Mouse (Mus musculus) cerebellum, adult 8-10 months (tissue): Measurements from ENCODE around the gene Slc5a6.

ENCODE experiments used
- DNase-seq: peaks from one replicate; pipeline ENCODE4 v3.0.0; 2022

Slc5a6 gene

DNA sequence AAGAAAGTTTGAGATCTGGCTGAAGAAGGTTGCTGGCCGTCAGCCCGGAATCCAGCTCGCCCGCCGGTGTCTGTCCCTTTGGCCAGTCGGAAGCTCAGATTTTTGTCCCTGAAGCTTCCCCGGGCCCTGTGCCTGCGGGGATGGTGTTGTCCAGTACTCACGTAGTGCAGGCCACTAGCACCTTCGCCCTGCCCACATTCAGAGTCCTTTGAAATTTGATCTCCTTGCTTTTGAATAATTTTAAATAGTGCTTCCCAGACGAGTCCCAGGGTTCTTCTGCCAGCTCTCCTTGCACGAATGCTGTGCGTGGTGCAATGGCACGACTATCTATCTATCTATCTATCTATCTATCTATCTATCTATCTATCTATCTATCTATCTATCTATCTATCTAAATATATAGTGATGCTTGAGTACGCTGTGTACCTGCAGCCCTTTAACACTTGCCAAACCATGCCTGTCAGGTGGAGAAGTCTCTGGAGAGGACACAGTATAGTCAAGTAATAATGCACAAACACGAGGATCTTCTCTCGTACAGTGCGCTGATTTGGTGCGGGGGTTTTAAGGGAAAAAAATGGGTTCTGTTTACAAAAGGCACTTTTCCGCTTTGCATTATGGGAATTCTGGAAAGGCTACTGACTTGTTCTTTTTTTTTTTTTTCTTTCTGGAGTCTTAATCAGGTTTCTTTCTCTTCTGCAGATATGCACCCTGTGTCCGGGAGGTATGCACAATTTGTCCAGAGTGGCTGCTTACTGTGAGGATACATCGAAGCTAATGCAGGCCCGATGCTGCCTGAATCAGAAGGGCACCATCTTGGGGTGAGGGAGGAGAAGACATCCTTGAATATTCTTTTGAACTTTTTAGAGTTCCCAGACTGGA is at the start of gene Slc5a6:
Gene Slc5a6, minus strand, starts transcription at position 162 of the 879 bp plus-strand sequence.
- DNase-seq = peak; percentile 43

DNA sequence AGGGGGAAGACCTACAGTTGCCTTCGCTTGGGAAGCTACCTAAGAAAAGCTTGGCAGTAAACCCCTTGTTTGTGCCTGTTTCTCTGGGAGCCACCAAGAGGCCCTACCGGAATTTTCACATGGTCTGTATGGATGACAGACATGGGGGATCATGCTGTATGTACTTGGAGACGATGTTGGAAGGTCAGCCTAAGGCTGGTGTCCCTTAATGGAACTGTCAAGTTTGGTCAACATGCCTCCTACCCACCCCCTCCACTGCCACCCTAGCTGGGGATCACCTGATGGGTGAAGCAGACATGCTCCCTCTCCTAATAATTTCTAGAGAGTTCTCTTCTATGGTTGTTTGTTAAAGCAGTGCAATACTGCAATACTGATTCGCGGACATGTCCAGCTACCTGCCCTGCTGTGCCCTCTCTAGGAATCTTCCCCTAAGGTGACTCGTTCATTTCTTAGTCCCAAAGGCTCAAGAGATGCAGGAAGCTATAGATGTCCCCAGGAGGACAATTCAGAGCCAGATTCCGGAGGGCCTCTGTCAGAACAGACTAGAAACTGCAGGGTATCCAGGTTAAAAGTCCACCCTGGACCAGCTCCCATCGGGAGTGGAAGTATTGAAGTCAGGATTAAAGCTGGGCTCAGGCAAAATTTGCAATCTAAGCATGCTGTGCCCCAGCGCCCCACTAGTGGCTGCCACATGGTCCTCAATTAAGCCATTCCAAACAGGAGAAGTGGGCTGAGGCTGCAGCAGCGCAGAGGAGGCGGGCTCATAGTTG is 47.2 kb upstream of the Slc5a6 start:
- DNase-seq = no peak

DNA sequence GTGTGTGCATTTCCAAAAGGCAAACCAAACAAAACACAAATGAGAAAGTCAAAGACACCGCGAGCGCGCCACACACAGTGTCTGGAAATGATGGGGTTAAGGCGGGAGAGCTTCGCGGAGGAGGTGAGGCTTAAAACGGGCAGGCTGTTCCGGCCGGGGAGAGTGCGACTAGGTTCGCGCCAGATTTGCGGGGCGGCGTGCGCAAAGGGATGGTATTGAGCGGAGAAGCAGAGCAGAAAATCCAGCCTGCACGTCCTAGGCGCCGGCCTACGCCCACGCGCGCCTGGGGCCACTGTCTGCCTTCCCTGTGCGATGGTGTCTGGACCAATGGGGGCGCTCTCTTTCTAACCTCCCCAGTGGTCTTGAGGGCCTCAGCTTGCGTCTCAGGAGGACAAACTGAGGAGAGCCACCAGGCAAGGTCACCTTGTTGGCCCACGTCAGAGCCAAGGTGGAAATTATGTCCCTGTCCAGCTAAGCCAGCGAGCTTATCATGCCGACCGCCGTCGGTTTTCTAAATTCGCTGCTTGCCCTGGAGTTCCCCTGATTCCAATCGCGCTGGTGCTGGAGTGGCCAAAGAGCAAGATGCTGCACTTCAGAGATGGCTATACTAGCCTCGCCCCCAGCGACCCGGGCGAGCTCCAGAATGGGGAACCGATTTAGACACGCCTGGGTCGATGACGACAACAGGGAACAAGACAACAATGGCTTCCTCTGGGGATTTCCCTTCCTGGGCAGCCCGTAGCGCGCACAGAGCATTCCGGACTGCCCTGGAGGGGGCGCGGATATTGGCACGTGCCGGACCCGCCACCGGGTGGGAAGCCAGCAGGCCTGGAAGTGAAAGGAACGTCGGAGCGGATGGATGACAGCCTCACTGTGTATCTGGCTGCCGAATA is 46.3 kb upstream of the Slc5a6 start:
- DNase-seq = no peak

DNA sequence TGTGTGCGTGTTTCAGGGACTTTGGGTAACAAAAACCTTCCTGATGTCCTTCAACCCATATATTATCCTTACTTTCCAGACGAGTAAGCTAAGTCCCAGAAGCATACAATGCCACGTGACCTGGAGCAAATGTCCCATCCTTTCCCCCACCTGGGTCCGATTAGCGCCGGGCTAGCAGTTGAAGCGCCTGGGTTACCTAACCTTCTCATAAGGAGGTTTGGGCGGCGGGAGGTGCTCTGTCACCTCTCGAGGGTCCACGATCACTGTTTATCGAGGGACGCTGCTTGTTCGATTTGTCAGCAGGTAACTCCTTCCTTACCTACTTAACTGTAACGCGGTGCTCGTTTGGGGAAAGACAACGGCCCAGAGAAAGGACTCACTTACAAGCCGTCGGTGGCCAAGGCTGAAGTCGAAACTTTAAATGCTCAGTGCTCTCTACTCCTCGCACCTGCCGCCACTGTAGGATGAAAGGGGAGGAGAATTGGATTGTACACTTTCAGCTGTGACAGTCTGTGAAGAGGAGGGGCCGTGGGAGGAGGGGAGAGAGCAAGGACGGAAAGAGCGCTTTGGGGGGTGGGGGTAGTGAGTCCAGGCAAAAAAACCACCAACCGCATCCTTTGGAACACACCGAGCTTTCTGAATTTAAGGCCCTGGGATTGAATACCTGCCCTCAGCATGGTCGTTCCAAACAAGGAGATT is 45.5 kb upstream of the Slc5a6 start:
- no peak for DNase-seq

DNA sequence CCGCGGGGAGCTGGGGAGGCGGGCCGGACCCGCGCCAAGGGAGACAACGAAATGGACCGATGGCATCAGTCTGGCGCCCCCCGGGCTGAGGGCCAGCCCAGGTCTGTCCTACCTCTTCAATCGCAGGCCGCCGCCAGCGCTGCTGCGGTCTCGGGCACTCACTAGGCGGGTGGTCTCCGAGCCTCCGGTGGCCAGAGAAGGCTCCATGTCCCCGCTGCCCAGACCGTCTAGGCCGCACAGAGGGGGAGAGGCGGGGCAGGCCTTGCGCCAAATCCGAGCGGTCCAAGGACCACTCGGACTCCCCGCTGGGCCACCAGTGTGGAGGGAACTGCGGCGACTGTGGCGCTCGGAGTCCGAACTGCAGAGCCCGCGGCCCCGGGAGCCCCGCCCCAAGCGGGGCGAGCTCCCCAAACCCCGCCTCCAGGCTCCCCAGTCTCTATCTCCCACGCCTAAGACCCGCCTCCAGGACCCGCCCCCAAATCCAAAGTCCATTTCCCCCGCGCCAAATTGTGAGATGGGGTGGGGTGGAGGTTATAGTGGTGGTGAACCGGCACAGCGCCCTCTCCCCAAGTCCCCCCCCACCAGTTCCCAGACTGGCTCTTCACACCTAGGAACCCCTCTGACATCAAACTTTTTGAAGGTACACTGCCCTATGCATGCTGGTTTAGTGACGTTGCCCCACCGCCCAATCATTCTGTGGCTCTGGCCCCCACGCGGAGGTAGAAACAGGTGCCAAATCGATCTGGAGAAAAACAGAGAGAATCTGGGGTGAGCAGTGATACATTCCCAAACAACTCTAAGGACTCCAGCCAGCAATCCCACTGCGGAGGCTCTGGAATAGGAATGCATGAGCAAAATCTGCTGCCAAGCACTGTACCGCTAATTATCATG is 44.7 kb upstream of the Slc5a6 start:
- DNase-seq = no peak

DNA sequence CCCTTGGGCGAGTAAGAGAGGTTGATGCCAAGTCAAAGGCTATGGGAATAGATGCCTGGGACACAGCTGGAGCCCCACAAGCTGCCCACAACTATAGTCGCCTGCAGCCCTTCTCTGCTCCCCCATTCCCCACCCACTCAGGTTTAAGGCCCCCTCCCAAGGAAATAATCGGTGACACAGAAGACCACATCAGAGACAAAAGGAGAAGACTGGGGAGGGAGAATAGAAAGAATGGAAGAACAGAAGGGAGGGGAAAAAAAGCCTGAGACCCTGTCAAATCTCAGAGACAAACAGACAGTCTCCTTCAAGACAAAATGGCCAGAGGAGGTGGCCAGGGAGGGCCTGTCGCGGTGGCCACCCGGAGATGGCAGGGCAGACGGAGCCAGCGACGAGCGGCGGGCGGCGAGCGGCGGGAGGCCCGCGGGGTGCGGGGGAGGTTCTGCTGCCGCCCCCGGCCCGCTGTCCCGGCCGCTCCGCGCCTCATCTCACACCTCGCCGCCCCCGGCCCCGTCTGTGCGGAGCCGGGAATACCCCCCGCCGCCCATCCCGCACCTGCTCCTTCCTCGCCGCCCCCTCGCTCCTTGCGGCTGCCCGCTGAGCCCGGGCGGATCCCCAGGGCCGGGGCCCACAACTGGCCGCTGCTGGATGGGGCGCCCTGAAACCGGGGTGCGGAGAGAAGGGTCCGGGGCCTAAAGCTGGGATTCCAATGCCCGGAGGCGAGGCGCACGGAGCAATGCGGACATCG is 43.7 kb upstream of the Slc5a6 start:
- DNase-seq = no peak

DNA sequence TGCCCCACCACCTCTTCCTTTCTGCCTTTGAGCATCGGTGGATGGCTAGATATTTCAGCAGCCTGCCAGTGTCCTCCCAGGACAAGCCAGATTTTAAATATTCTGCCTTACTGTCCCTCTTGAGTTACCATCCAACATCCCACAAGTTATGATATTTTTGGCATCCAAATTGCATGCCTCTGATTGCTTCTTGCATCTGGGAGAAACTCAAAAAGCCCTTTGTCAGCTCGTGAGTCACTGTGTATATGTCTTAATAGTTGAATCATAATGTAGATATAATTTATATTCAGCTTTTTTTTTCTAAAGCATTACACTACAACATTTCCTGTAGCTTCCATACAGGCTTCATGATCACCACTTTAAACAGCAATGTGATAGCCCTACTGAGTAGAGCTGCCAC is 38.4 kb upstream of the Slc5a6 start:
- no peak for DNase-seq

DNA sequence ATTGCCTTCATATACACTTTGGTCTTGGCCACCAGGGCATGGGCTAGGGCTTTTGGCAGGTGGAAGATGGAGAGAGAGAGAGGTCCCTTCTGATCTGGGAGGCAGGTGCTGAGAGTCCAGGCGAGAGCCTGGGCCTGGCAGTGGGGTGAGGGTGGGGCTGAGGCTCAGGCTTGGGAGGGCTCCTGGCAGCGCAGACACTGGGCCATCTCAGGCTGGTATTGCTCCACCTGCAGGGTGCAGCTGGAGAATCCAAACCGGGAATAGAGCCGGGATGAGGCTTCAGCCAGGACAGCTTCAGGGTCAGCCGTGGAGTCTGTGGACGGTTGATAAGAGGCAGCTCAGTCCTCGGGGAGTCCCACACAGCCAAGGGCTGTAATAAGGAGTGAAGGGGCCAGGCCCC is 37.9 kb upstream of the Slc5a6 start:
- DNase-seq = no peak

DNA sequence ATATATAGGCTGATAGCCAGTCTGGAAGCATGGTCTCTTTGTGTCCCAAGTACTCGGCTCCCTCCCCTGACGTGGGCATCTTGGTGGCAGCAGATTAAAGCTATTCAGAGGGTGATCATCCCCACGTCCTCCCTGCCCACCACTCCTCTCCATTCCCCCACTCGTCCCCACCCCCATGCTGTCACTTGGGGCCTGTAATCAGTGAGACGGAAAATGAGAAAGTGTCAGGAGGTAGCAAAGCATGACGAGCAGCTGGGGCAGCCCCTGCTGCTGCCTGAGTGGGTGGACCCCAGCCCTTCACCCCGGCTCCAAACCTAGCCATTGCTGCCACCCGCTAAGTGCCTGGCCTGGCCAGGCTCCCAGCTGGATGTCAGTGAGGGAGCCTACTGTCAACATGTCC is 35.2 kb upstream of the Slc5a6 start:
- no peak for DNase-seq

DNA sequence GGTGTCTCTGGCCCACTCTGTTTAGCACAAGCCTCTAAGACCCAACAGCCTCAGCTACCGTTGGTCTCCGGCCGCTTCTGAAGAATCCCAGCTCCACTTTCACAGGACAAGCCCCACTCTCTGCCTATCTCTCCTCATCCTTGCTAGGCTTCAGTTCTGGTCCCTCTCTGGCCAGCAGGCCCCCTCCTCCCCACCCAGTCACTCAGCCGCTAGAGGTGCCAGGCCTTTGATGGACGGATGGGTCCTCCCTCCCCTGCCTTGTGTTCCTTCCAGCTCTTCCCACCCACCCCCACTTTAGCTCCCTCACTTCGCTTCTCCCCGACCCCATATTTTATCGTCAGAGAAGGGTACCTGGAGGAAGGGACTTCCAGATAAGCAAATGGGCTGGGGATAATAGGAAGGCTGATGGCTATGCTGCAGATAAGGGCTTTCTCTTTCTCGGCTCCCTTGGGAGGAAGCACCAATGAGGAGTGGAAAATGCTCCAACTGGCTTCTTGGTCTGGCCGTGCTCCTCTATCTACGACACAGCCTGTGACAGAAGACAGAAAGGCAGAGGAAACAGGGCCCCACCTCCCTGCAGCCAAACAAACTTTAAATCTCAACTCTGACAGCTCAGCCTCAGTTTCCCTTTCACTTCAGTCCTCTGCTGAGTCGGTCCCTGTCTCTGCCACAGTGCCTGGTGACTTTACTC is 34.4 kb upstream of the Slc5a6 start:
- DNase-seq = no peak

DNA sequence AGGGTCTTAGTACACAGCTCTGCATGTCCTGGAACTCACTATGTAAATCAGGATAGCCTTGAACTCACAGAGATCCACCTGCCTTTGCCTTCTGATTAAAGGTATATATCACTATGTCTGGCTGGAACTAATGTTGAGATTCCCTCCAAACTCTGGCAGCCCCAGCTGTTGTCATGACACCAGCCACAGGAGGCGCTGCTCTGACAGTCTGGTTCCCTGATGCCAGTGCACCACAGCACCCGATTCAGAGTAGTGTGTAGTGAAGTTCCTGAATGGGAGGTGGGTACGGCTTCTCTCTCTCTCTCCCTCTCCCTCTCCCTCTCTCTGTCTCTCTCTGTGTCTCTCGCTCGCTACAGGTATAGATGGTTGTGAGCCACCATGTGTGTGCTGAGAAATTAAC is 33.6 kb upstream of the Slc5a6 start:
- no peak for DNase-seq

DNA sequence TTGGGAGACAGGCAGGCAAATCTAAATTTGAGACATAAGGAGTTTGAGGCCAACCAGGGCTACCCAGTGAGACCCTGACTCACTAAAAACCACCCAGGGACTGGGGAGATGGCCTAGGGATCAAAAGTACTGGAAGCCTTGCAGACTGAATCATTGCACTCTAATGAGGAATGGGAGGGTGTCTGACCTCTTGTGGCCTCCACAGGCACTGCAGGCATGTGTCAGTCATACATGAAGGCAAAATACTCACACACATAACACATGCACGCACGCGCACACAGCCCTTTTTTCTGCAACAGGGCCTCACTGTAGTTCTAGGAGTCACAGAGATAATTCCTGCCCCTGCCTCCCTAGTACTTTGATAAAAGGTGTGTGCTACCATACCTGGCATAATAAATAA is 32.7 kb upstream of the Slc5a6 start:
- DNase-seq = no peak

DNA sequence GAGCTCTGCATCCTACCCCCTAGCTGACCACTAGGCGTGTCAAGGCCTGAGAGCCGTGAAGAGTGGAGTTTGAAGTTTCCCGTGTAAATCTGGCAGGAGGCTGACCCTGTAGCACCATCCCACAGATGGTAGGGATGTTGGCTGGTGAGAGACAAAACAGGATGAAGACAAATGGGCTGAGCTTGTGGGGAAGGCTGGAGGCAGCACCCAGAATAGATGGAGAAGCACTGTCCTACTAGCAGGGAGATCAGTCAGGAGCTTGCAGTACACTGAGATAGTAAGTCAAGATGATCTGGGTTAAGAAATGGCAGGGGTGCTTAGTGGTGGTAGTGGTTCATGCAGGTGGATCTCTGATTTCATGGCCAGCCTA is 32.1 kb upstream of the Slc5a6 start:
- no peak for DNase-seq

DNA sequence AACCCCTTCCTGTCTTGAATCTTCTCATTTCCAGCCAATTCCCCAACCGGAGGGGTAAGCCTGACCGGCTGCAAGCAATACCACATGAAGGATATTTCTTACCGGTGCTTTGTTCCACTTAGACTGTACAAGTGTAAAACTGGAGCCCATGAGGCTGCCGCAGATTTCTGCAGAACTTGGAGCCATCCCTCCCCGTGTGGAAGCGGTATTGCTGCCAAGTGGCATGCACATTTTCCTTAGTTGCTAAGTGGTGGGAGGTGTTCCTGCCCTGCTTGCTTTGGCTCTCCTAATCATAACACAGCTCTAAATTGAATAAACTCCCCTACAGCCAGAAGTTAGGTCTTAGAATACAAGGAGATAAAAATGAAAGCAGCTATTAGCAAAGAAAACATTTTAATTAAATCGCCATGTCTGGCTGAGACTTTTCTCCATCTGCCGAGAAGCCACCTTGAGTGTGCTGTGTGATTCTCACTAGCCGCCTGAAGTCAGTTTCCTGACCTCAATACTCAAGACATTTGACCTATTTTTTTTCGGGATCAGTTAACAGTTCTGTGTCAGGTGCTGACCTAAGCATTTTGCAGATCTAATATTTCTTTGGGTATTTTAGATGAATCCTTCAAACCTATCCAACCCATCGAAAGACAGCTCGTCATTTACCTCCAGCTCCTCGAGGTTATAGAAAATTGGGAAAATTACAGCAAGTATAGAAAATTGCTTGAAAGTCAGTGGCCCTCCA is 31.5 kb upstream of the Slc5a6 start:
- DNase-seq = no peak

DNA sequence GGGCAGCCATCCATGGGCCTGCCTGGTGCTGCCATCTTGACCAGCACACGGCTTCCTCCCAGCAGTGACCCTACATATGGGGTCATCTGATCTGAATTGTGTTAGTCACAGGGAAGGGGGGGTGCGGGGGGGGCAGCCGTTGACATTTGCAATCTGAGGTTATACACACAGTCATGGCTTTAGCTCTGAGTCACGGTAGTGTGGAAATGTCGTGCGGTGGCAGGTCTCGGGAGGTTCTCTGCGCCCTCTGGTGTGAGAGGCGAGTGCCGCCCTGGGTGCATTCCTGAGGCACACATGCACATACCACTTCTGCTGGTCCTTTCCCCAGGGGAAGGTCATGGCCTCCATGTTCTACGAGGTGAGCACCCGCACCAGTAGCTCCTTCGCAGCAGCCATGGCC is 27.6 kb upstream of the Slc5a6 start:
- no peak for DNase-seq

DNA sequence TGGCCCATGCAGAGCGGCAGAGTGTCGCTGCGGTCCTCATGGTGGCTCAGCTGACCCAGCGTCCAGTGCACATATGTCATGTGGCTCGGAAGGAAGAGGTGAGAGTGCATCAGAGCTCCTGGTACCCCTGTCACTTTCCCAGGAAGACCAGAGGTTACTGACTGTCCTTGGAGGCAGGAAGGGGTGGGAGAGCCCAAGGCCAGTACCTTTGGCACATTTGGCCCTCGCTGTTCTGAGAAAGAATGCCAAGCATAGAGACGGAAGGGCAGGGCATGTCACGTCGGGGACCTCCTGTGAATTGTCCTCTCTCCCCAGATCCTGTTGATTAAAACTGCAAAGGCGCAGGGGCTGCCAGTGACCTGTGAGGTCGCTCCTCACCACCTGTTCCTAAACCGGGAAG is 24.5 kb upstream of the Slc5a6 start:
- DNase-seq = no peak

DNA sequence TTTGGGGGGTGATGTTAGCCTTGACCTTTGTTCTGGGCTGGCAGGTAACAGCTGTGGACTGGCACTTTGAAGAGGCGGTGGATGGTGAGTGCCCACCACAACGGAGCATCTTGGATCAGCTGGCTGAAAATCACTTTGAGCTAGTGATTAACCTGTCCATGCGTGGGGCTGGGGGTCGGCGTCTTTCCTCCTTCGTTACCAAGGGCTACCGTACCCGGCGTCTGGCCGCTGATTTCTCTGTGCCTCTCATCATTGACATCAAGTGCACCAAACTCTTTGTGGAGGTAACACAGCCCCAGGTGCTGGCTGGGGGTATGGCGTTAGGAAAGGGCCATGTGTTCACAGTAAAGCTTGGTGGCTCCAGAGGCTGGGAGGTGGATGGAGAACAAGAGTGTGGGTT is 23.1 kb upstream of the Slc5a6 start:
- no peak for DNase-seq

DNA sequence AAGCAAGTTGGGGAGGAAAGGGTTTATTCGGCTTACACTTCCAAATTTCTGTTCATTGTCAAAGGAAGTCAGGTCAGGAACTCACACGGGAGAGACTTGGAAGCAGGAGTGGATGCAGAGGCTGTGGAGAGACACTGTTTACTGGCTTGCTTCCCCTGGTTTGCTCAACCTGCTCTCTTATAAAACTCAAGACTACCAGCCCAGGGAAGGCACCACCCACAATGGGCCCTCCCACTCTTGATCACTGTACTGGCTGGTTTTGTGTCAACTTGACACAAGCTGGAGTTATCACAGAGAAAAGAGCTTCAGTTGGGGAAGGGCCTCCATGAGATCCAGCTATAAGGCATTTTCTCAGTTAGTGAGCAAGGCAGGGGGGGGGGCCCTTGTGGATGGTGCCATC is 22.3 kb upstream of the Slc5a6 start:
- no peak for DNase-seq

DNA sequence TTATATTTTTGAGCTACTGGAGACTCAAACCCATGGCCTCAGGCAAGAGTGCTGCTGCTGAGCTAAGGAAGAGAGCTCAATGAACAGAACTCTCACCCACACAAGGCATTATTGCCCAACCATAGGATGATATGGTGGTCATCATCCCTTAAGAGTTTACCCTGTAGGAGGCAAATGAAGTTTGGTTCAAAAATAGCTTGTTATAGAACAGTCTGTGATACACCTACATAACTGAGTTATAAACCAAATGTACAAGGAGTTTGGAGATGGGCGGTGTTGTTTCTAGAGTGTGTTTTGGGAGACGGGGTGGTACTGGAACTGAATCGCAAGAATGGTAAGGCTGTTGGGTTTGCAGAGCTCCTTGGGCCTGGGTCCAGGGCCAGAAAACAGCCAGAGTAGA is 21.1 kb upstream of the Slc5a6 start:
- no peak for DNase-seq
